Mouse (Mus musculus): ENCODE measurements at regions not wholly inside any gene's neighbourhood (a gene's known extent, or its start where the extent isn't known, plus 50 kb on each side); places are given as distances from the start of the nearest gene placed in this dataset.
A peak's percentile ranks its signal among the peaks of the same experiment; 100 is the strongest.

DNA sequence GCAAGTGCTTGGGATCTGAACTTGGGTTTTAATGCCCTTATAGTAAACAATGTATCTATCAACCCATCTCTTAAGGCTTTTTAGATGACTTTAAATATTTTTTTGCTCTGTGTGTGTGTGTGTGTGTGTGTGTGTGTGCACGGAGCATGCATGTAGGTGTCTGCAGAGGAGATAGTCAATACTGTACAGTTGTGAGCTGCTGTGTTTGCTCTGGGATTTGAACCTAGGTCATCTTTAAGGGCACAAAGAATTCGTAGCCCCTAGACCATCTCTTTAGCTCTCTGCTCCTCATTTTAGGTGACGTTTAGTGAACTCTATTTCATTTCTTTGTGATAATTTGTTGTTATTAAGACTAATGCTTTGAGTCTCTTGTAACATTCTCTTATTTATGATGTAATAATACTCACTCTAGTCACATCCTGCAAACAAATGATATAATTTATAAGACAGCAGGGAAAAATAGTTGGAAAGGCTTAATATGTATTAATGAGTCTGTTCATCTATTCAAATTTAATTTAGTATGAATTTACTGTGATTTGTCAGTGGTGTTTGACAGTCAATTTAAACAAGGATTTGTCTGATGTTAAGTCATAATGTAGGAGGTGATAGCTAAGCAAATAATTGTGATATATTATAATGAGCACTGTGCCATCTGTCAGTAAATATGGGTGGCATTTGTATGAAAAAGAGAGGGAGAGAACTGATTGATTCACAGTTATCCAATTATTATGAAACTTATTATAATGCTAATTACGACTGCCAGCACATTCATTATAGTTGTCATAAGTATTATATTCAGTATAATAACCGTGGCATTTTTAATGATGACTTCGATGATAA is 212.8 kb upstream of the Tnc start:
- no peak for ATAC-seq
- no peaks in the 10 kb centered on the region for H3K27me3 ChIP-seq (replicated peaks; ENCODE audit: insufficient read depth, low read length)

DNA sequence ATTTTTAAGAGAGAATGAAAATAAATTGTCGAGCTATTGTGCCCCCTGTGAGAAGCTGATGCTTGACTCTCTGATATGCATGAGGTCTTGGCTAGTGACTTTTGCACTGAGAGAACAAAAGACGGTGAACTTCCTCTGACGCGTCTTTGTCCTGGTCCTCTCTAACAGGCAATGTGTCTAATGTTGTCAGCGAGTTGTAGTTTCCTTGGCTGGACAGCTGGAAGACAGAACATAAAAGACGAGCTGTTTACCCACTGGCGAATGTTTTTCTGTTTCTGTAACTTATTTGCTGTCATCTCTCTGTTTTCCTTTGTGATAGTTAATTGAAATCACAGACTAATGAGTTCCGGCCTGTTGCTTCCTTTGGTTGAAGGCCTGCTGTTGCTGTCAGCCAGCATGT is 208.4 kb upstream of the Tnc start:
- DNase-seq (ENCODE audit: low spot score) (no peak), ATAC-seq (no peak)
- Histone ChIP-seq H3K36me3 (ENCODE audit: insufficient read depth, low read length) (no peaks in the 10 kb centered on the region), H3K4me2 (replicated peaks; ENCODE audit: low read depth, low read length) (no peak overlapping the region), H3K4me1 (ENCODE audit: insufficient read depth, low read depth, low read length) (no peaks in the 10 kb centered on the region), H3K9me3 (ENCODE audit: low read length) (no peaks in the 10 kb centered on the region), H3K9ac (replicated peaks; ENCODE audit: low read depth) (no peak overlapping the region), H3K27me3 (replicated peaks; ENCODE audit: insufficient read depth, low read length) (no peaks in the 10 kb centered on the region), H3K4me3 (ENCODE audit: low read depth, low read length) (no peak overlapping the region), H3K27ac (ENCODE audit: low read length) (no peak overlapping the region)
- 51% methylated on average over 8 of the region's 8 CpGs for WGBS
- TF ChIP-seq EP300 (IDR thresholded peaks at IDR 0.05) (no peak), CTCF (IDR thresholded peaks at IDR 0.05) (no peak)

More for the DNA sequence above, 212.8 kb upstream of the Tnc start:
- WGBS: 68% methylated on average over 6 of the region's 6 CpGs
- Histone ChIP-seq H3K9me3 (ENCODE audit: low read length) (no peaks in the 10 kb centered on the region), H3K4me1 (ENCODE audit: insufficient read depth, low read depth, low read length) (no peaks in the 10 kb centered on the region), H3K27ac (ENCODE audit: low read length) (no peak overlapping the region), H3K4me3 (ENCODE audit: low read depth, low read length) (no peak overlapping the region), H3K4me2 (replicated peaks; ENCODE audit: low read depth, low read length) (no peak overlapping the region), H3K36me3 (ENCODE audit: insufficient read depth, low read length) (no peaks in the 10 kb centered on the region), H3K9ac (replicated peaks; ENCODE audit: low read depth) (no peak overlapping the region)
- DNase-seq (ENCODE audit: low spot score): no peak
- TF ChIP-seq EP300 (IDR thresholded peaks at IDR 0.05): no peak
- TF ChIP-seq CTCF (IDR thresholded peaks at IDR 0.05): no peak

DNA sequence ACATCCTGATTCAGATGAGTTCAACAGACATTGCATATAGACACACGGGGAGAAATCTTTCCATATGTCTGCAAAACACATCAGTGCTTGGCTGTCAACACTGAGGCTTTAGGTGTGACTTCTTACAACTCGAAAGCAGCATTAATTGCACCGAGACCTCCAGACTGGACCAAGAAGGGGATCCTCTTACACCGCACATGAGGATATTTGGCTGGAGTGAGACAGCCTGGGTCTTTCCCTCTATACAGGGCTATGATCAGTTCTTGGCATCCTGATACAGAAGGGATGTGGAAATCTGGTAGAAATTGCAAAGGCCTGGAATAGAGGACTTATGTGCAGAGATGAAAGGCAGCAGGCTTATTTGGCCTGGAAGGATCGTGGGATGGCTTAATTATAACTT is 203.9 kb upstream of the Tnc start:
- Histone ChIP-seq H3K27ac (ENCODE audit: low read length) (no peak overlapping the region), H3K9ac (replicated peaks; ENCODE audit: low read depth) (no peak overlapping the region), H3K4me3 (ENCODE audit: low read depth, low read length) (no peak overlapping the region), H3K36me3 (ENCODE audit: insufficient read depth, low read length) (no peaks in the 10 kb centered on the region), H3K4me2 (replicated peaks; ENCODE audit: low read depth, low read length) (no peak overlapping the region), H3K9me3 (ENCODE audit: low read length) (no peaks in the 10 kb centered on the region), H3K27me3 (replicated peaks; ENCODE audit: insufficient read depth, low read length) (no peaks in the 10 kb centered on the region), H3K4me1 (ENCODE audit: insufficient read depth, low read depth, low read length) (no peaks in the 10 kb centered on the region)
- TF ChIP-seq EP300 (IDR thresholded peaks at IDR 0.05) (no peak), CTCF (IDR thresholded peaks at IDR 0.05) (no peak)
- WGBS: 71% methylated on average over 5 of the region's 5 CpGs
- peak; percentile 25 for DNase-seq (ENCODE audit: low spot score)
- no peak for ATAC-seq

DNA sequence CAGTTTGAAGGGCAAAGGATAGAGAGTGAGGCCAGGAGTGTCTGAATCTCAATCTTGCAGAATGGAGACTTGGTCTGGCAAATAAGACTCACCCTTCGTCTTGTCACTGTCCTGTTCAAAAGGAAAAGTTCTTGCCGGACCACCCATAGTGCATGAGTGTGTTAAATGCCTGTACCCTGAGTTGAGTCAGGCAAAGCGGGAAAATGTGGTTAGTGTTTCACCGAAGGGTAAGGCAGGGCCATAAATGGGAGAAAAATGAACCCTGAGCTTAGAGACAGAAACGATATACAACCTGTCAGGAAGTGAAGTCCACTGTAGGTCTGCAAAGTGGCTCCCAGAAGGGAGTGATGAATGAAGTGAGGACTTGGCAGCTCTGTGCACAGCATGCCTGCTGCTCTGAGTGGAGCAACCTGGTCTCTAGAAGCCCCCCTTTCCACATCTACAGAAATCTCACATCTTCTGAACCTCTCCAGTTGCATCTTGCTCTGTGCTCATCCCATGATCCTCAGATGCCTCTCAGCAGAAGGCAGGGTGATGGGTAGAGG is 191.5 kb upstream of the Tnc start:
- H3K4me1 ChIP-seq (ENCODE audit: insufficient read depth, low read depth, low read length): no peaks in the 10 kb centered on the region
- no peak for TF ChIP-seq CTCF (IDR thresholded peaks at IDR 0.05)
- no peak for ATAC-seq
- H3K27me3 ChIP-seq (replicated peaks; ENCODE audit: insufficient read depth, low read length): no peaks in the 10 kb centered on the region
- H3K9ac ChIP-seq (replicated peaks; ENCODE audit: low read depth): no peak overlapping the region
- no peak overlapping the region for H3K27ac ChIP-seq (ENCODE audit: low read length)
- WGBS: 43% methylated on average over 5 of the region's 5 CpGs
- DNase-seq (ENCODE audit: low spot score): no peak
- no peaks in the 10 kb centered on the region for H3K9me3 ChIP-seq (ENCODE audit: low read length)
- H3K4me2 ChIP-seq (replicated peaks; ENCODE audit: low read depth, low read length): no peak overlapping the region
- H3K4me3 ChIP-seq (ENCODE audit: low read depth, low read length): no peak overlapping the region
- H3K36me3 ChIP-seq (ENCODE audit: insufficient read depth, low read length): no peaks in the 10 kb centered on the region

DNA sequence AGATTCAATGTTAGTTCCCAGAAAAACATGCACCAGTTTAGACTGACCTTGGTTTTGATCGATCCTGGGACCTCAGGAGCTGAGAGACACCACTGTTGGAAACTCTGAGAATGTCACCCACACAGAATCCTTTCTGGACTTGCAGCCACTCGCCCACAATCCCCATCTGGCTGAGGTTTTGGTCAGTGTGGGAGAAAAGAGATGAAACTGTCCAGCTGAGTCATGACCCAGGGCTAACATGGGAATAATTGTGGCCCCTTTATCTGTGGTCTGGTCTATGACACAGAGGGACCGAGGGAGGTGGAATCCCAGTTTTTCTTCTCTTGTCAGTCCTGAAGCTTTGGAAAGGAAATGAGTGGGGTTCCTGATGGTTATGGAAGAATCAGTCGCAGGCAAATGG is 188.7 kb upstream of the Tnc start:
- Histone ChIP-seq H3K27me3 (replicated peaks; ENCODE audit: insufficient read depth, low read length) (no peaks in the 10 kb centered on the region), H3K4me1 (ENCODE audit: insufficient read depth, low read depth, low read length) (no peaks in the 10 kb centered on the region), H3K9ac (replicated peaks; ENCODE audit: low read depth) (no peak overlapping the region), H3K27ac (ENCODE audit: low read length) (no peak overlapping the region), H3K4me3 (ENCODE audit: low read depth, low read length) (no peak overlapping the region), H3K9me3 (ENCODE audit: low read length) (no peaks in the 10 kb centered on the region), H3K4me2 (replicated peaks; ENCODE audit: low read depth, low read length) (no peak overlapping the region), H3K36me3 (ENCODE audit: insufficient read depth, low read length) (no peaks in the 10 kb centered on the region)
- ATAC-seq: no peak
- no peak for DNase-seq (ENCODE audit: low spot score)
- 78% methylated on average over 4 of the region's 4 CpGs for WGBS
- TF ChIP-seq EP300 (IDR thresholded peaks at IDR 0.05) (no peak), CTCF (IDR thresholded peaks at IDR 0.05) (no peak)

- H3K9me3 ChIP-seq (ENCODE audit: low read length): no peaks in the 10 kb centered on the region
- H3K4me1 ChIP-seq (ENCODE audit: insufficient read depth, low read depth, low read length): no peaks in the 10 kb centered on the region
- H3K4me2 ChIP-seq (replicated peaks; ENCODE audit: low read depth, low read length): no peak overlapping the region
- H3K4me3 ChIP-seq (ENCODE audit: low read depth, low read length): no peak overlapping the region
- no peak overlapping the region for H3K27ac ChIP-seq (ENCODE audit: low read length)
- DNase-seq (ENCODE audit: low spot score) (no peak), ATAC-seq (no peak)
- no peaks in the 10 kb centered on the region for H3K27me3 ChIP-seq (replicated peaks; ENCODE audit: insufficient read depth, low read length)
- H3K9ac ChIP-seq (replicated peaks; ENCODE audit: low read depth): no peak overlapping the region
- H3K36me3 ChIP-seq (ENCODE audit: insufficient read depth, low read length): no peaks in the 10 kb centered on the region
- TF ChIP-seq CTCF (IDR thresholded peaks at IDR 0.05): no peak
- WGBS: 67% methylated on average over 4 of the region's 4 CpGs
Observed at GRCm38 (mm10) chr4:64232159-64232558, 185.3 kb upstream of the Tnc start.
